Mouse (Mus musculus) ovary, postnatal 10 days (tissue): ENCODE data around the gene Olfr485.
"Not testable (repeated sequence)": the region's sequence is repeated elsewhere in the genome, so short reads cannot be mapped to it uniquely, and the experiment has no call there.

Source experiments
- DNase-seq: peaks from one replicate; pipeline ENCODE4 v3.0.0; 2022; ENCODE audit warnings: low spot score

The Olfr485 gene

GRCm38 (mm10) chr7:108159771-108160170, at the start of gene Olfr485:
TSS of gene Olfr485 (minus strand) at chr7:108159871.
- DNase-seq: no peak

- no peak for DNase-seq
Measured at GRCm38 (mm10) chr7:108196938-108197337, 37.3 kb upstream of the Olfr485 start.

DNA sequence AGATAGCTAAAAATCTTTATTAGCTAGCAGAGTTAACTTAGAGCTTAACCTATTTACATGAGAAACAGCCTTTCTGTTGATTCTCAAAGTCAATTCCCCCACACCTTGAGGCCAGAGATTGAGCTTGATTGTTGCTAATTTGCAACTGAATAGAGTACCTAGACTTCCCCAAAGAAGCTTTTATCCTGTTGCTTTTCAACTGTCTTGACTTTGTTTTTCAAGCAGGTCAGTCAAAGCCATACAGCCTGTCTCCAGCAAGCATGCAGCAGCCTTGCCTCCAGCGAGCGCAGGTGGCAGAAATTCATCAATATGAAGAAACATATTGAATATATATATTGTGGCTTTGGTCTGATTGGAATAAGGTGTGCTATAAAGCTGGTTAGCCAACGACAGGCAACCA, 36.7 kb upstream of the Olfr485 start:
- DNase-seq: not testable (repeated sequence)

DNA sequence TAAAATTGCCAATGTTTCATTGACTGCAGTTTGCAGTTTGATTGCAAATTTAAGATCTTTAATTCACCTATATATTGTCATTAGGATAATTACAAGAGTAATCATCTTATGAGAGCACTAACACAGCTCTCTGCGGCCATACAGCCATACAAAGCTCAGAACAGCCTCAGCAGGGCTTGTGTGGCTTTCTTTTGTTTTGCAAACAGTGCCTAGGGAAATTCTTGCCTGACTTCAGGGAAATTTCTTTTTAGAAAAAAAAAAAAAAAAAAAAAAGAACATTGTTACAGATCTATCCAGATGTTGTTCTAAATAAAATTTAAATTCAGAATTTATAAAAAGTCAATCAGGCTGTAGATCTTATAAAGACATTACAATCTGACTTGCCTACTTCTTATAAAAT, 33.0 kb upstream of the Olfr485 start:
- not testable (repeated sequence) for DNase-seq

- DNase-seq: not testable (repeated sequence)
Measured at GRCm38 (mm10) chr7:108191196-108191595, 31.5 kb upstream of the Olfr485 start.

DNA sequence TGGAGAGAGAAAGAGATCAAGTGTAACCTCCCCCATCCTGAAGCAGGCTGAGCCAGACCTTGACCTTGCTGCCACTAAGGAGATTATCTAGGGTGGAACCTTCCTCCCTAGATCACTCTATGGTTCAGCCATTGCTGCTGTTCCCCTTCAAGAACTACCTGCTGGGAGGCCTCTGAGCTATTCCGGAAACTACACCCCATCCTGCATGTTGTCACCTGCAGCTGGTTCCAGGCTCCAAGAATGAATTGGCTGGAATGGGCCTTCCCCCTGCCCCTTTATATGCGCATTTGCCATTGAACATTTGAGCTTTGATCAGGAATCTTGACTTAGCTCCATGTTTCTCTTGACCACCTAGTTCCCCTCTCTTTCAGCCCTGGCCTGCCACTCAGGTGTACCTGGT, 25.6 kb upstream of the Olfr485 start:
- DNase-seq: not testable (repeated sequence)

- not testable (repeated sequence) for DNase-seq
Measured at GRCm38 (mm10) chr7:108184401-108184800, 24.7 kb upstream of the Olfr485 start.

DNA sequence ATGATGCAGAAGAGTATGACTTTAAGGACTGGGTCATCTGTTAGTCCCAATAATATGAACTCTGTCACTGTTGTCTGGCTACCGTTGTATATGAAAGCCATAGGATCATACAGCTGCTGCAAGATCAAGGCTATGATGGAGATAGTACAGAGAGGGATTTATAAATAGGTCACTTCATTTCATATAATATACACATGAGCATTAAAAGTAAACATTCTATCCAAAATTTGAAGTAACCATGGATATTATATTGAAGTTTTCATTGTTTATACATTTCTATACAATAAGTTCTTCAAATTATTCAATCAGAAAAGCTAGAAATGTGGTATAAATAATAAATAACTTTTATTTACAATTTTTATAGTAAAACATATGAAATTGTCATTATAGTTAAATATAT, 13.0 kb upstream of the Olfr485 start, which contains the start of gene Olfr486:
Gene Olfr486, minus strand, starts transcription at position 101 of the 400 bp plus-strand sequence.
- DNase-seq: not testable (repeated sequence)

GRCm38 (mm10) chr7:108127349-108127748, 32.3 kb downstream of the Olfr485 start, which contains the start of gene Olfr484:
TSS of gene Olfr484 (minus strand) at chr7:108127449.
- no peak for DNase-seq

GRCm38 (mm10) chr7:108121416-108121815, 38.3 kb downstream of the Olfr485 start:
- no peak for DNase-seq

GRCm38 (mm10) chr7:108120681-108121080, 39.0 kb downstream of the Olfr485 start:
- no peak for DNase-seq
